Mouse (Mus musculus): ENCODE measurements at regions not wholly inside any gene's neighbourhood (a gene's known extent, or its start where the extent isn't known, plus 50 kb on each side); places are given as distances from the start of the nearest gene placed in this dataset.
A peak's percentile ranks its signal among the peaks of the same experiment; 100 is the strongest.

DNA sequence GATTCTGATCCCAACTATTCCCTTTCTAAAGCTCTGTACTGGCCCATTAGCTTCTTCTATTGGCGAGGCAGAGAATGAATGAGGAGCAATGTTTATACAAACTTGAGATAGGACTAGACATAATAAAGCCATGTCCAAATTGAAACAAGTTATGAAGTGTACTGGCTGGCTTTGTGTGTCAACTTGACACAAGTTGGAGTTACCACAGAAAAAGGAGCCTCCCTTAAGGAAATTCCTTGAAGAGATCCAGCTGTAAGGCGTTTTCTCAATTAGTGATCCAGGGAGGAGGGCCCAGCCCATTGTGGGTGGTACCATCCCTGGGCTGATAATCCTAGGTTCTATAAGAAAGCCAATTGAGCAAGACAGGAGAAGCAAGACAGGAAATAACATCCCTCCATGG is 135.9 kb upstream of the Cr2 start:
- DNase-seq (ENCODE audit: extremely low read depth, low read depth), result no peak

DNA sequence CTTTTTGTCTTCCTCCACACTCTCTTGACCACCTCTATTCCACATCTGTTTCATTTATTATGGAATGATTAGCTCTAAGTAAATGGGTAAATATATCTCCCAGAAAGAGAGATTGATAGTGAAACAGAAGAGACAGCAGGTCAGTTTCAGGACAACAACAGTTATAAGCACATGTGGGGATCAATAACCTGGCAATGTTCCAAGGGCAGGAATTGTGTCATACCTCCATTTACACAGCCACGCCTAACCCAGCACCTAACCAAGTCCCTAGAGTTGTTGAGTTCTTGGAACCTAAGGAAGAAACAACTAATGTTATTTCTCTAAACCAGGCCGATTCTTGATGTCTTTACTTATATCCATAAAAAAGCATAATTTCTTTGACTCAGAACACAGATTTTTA is 108.6 kb upstream of the Cr2 start:
- DNase-seq (ENCODE audit: extremely low read depth, low read depth), result no peak

DNA sequence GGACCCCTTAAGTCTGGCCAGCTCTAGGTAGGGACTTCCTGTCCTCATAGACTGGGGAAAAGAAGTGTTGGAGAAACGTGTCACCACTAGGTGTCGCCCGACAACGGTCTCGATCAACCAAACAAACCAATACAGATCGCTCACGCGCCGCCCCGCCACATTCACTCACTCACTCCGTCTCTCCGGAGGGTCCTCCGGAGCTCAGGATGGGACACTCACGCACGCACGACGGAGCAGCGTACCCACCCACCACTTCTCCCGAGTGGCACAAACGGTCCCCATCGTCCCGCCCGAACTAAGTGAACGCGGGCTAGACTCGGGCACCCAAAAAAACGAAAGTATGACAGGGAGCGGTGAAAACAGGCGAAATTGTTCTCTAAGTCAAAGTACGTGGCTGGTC is 65.0 kb upstream of the Cr2 start:
- peak; percentile 100 for DNase-seq (ENCODE audit: extremely low read depth, low read depth)

DNA sequence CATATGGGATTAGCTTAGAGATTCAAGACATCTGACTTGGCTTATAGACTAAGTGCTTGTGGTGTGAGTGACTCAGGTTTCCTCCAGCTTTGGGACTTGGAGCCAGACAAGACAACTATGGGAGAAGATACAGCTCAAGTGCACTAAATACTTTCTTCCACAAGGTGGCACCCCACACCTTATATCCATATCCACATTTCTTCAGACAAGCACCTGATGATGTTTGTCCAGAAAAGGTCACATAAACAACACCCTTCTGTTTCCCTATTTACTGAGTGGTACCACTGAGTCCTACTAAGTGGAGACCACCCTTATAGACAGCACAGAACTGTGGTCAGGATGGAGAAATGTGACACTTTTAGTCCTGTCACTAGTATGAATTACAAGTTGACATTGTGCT is 56.1 kb upstream of the Cr2 start:
- DNase-seq (ENCODE audit: extremely low read depth, low read depth), result peak; percentile 68

DNA sequence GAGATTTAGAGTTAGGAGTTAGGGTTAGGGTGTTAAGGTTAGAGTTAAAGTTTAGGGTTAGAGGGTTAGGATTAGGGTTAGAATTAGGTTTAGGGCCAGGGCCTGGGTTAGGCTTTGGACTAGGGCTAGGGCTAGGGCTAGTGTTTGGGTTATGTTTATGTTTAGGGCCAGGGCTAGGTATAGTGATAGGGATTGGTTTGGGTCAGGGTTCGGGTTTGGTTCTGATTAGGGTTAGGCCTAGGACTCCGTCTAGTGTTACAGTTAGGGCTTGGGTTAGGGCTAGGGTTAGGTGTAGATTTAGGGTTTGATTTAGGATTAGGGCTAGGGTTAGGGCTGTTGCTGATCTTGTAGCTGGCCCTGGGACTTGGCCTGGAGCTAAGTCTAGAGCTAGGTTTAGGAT is 50.5 kb upstream of the Cr2 start:
- DNase-seq (ENCODE audit: extremely low read depth, low read depth), result no peak

Data from MEL-GATA-1-ER (cell line).